Mouse (Mus musculus) CH12.LX (cell line): Measurements from ENCODE around the gene Tctn1. TPM values are rescaled to one million over a fixed set of nuclear protein-coding genes. Genes with fewer than 3 reads are reported as not detected.

Source experiments
- DNase-seq: peaks from one replicate; pipeline ENCODE4 v3.0.0-alpha.2; 2013; ENCODE audit errors: extremely low read depth
- H3K27ac ChIP-seq: 2 replicates; pipeline ENCODE4 v1.5.1; 2012; ENCODE audit warnings: low read depth, mild to moderate bottlenecking, control low read depth, moderate library complexity; ENCODE audit not compliant: insufficient read depth
- H3K27me3 ChIP-seq: replicated peaks from 2 replicates; pipeline ENCODE3; 2012; ENCODE audit warnings: inconsistent platforms
- H3K36me3 ChIP-seq, 2 experiments: replicated peaks in 1 of 2; 2 replicates each; pipeline versions ENCODE3 to v1.6.1; 2012; ENCODE audit warnings: inconsistent platforms in 1 of 2, low read length in 1 of 2, mild to moderate bottlenecking in 1 of 2, mixed read lengths in 1 of 2, moderate library complexity in 1 of 2; ENCODE audit not compliant: control insufficient read depth in 1 of 2, insufficient read depth in 1 of 2
- H3K4me1 ChIP-seq, 2 experiments: 2 replicates each; pipeline ENCODE4 v1.6.1; 2012; ENCODE audit warnings: inconsistent platforms in 1 of 2, moderate library complexity in 1 of 2; ENCODE audit not compliant: insufficient read depth in 2 of 2, control insufficient read depth in 1 of 2
- H3K4me2 ChIP-seq: 2 replicates; pipeline ENCODE4 v1.6.1; 2012; ENCODE audit warnings: low read depth, mild to moderate bottlenecking, control low read depth; ENCODE audit not compliant: poor library complexity, insufficient read depth, severe bottlenecking
- H3K4me3 ChIP-seq, 3 experiments: fragments of 150-350 bp in 1 of 3; sonication (generic) in 1 of 3; replicated peaks in 1 of 3; 2 replicates each; pipeline versions ENCODE3 to v1.5.1; 2011 to 2012; ENCODE audit warnings: low read depth in 2 of 3, low read length in 2 of 3, mild to moderate bottlenecking in 2 of 3, moderate library complexity in 2 of 3, control low read depth in 1 of 3, improper control_type of control experiment in 1 of 3, inconsistent platforms in 1 of 3, mixed read lengths in 1 of 3; ENCODE audit not compliant: poor library complexity in 1 of 3
- H3K79me2 ChIP-seq: replicated peaks from 2 replicates; pipeline ENCODE4 v1.6.1; 2012; ENCODE audit warnings: mild to moderate bottlenecking, moderate library complexity; ENCODE audit not compliant: control insufficient read depth, poor library complexity, insufficient read depth, severe bottlenecking; ENCODE audit errors: extremely low read depth
- H3K9ac ChIP-seq: 2 replicates; pipeline ENCODE4 v1.6.1; 2012; ENCODE audit warnings: low read depth, mild to moderate bottlenecking, control low read depth, moderate library complexity; ENCODE audit not compliant: insufficient read depth
- H3K9me3 ChIP-seq: replicated peaks from 2 replicates; pipeline ENCODE3; 2012; ENCODE audit warnings: low read length, inconsistent platforms, mixed read lengths
- BHLHE40 ChIP-seq: IDR thresholded peaks from 2 replicates; pipeline ENCODE4 v1.6.1; 2011; ENCODE audit warnings: mild to moderate bottlenecking, low read depth, low read length, improper control_type of control experiment
- CHD1 ChIP-seq: IDR thresholded peaks from 2 replicates; pipeline ENCODE4 v1.6.1; 2012; ENCODE audit warnings: low read depth, low read length, improper control_type of control experiment, inconsistent platforms
- CTCF ChIP-seq, 2 experiments: IDR thresholded peaks in 1 of 2; conservative IDR thresholded peaks in 1 of 2; 2 replicates each; pipeline ENCODE4 v1.5.1; 2011 to 2012; ENCODE audit warnings: low read depth in 2 of 2, low read length in 2 of 2, improper control_type of control experiment in 1 of 2, inconsistent platforms in 1 of 2, mild to moderate bottlenecking in 1 of 2, moderate library complexity in 1 of 2
- E2F4 ChIP-seq: IDR thresholded peaks from 2 replicates; pipeline ENCODE4 v1.6.1; 2011; ENCODE audit warnings: low read depth, low read length, improper control_type of control experiment; ENCODE audit not compliant: insufficient replicate concordance
- EP300 ChIP-seq: IDR thresholded peaks from 2 replicates; pipeline ENCODE4 v1.6.1; 2011; ENCODE audit warnings: low read length, improper control_type of control experiment
- HCFC1 ChIP-seq: IDR thresholded peaks from 2 replicates; pipeline ENCODE4 v1.6.1; 2012; ENCODE audit warnings: low read depth, mild to moderate bottlenecking, inconsistent platforms, low read length, improper control_type of control experiment
- JUN ChIP-seq: IDR thresholded peaks from 2 replicates; pipeline ENCODE4 v1.6.1; 2011; ENCODE audit warnings: low read depth, mild to moderate bottlenecking, low read length, improper control_type of control experiment, moderate library complexity; ENCODE audit not compliant: insufficient read depth
- JUND ChIP-seq: conservative IDR thresholded peaks from 2 replicates; pipeline ENCODE4 v1.6.1; 2011; ENCODE audit warnings: low read depth, low read length, improper control_type of control experiment
- KAT2A ChIP-seq: IDR thresholded peaks from 2 replicates; pipeline ENCODE4 v1.6.1; 2012; ENCODE audit warnings: low read length, improper control_type of control experiment, inconsistent platforms; ENCODE audit not compliant: insufficient replicate concordance
- MAX ChIP-seq: IDR thresholded peaks from 2 replicates; pipeline ENCODE4 v1.6.1; 2011; ENCODE audit warnings: low read length, improper control_type of control experiment
- MAZ ChIP-seq: IDR thresholded peaks from 2 replicates; pipeline ENCODE4 v1.6.1; 2012; ENCODE audit warnings: low read depth, mild to moderate bottlenecking, inconsistent platforms, low read length, improper control_type of control experiment, moderate library complexity
- MXI1 ChIP-seq: IDR thresholded peaks from 2 replicates; pipeline ENCODE4 v1.6.1; 2011; ENCODE audit warnings: mild to moderate bottlenecking, low read depth, low read length, improper control_type of control experiment
- NELFE ChIP-seq: IDR thresholded peaks from 2 replicates; pipeline ENCODE4 v1.6.1; 2011; ENCODE audit warnings: low read depth, low read length, improper control_type of control experiment
- POLR2A ChIP-seq: IDR thresholded peaks from 2 replicates; pipeline ENCODE4 v1.6.1; 2011; ENCODE audit warnings: low read depth, mild to moderate bottlenecking, improper control_type of control experiment, low read length
- POLR2AphosphoS2 ChIP-seq: IDR thresholded peaks from 2 replicates; pipeline ENCODE4 v1.6.1; 2011; ENCODE audit warnings: low read depth, low read length, improper control_type of control experiment
- RAD21 ChIP-seq: IDR thresholded peaks from 2 replicates; pipeline ENCODE4 v1.6.1; 2011; ENCODE audit warnings: low read depth, mild to moderate bottlenecking, low read length, improper control_type of control experiment, moderate library complexity
- RCOR1 ChIP-seq: conservative IDR thresholded peaks from 2 replicates; pipeline ENCODE4 v1.6.1; 2012; ENCODE audit warnings: low read depth, mild to moderate bottlenecking, inconsistent platforms, low read length, improper control_type of control experiment
- SIN3A ChIP-seq: IDR thresholded peaks from 2 replicates; pipeline ENCODE4 v1.6.1; 2012; ENCODE audit warnings: low read length, improper control_type of control experiment, inconsistent platforms
- SMC3 ChIP-seq: IDR thresholded peaks from 2 replicates; pipeline ENCODE4 v1.6.1; 2011; ENCODE audit warnings: low read depth, low read length, improper control_type of control experiment
- TCF12 ChIP-seq: IDR thresholded peaks from 2 replicates; pipeline ENCODE4 v1.6.1; 2014; ENCODE audit warnings: low read depth, mild to moderate bottlenecking, inconsistent platforms, low read length, improper control_type of control experiment
- dilution Hi-C: fragments of 300-500 bp; cut with MboI; formaldehyde crosslinking; loops from 2 replicates; pipeline ENCODE4 v1.14.3; 2020; ENCODE audit warnings: low sequenced_read_pairs; ENCODE audit not compliant: extremely low pct_unique_long_range_greater_than_20kb, extremely low pct_ligation_motif_present
- in situ Hi-C: fragments of 300-500 bp; cut with MboI; formaldehyde crosslinking; loops from 3 replicates; pipeline ENCODE4 v1.14.3; 2019; ENCODE audit warnings: low sequenced_read_pairs, low pct_ligation_motif_present, low pct_unique_long_range_greater_than_20kb, mixed read lengths
- polyA plus RNA-seq: library from polyadenylated mRNA; unstranded; fragments of >175 nt; gene quantifications from 2 replicates; pipeline ENCODE4 v1.2.1, GENCODE M21; 2012; ENCODE audit warnings: low read depth; ENCODE audit not compliant: insufficient read length
- total RNA-seq, 2 experiments: library from RNA; depleted of rRNA; stranded (reverse); fragments of 300-350 nt in 1 of 2; fragments of >200 nt in 1 of 2; gene quantifications; 2 replicates each; pipeline ENCODE4 v1.2.3; 2012 to 2014

Tctn1 gene
- total and polyA plus RNA-seq, 3 experiments = 2.9 to 8.8 (median 3.7) TPM

- TF ChIP-seq MXI1 (peak; percentile 59; the same call in 1 of the 2 replicates), KAT2A (no peak), SMC3 (no peak), POLR2AphosphoS2 (no peak), BHLHE40 (peak; percentile 51), EP300 (no peak), MAZ (peak; percentile 64), JUND (no peak), CTCF (conservative IDR thresholded peaks at IDR 0.05 in 1 of 2, IDR thresholded peaks at IDR 0.05 in 1 of 2; ENCODE audit: low read depth in 2 of 2, low read length in 2 of 2) (no peak), MAX (peak; percentile 26; the same call in 1 of the 2 replicates), CHD1 (no peak), JUN (no peak; the same call in 1 of the 2 replicates), TCF12 (peak; percentile 69), RCOR1 (no peak), SIN3A (peak; percentile 73; the same call in 1 of the 2 replicates), POLR2A (no peak; the same call in 1 of the 2 replicates), NELFE (no peak), RAD21 (no peak), E2F4 (no peak)
Observed at GRCm38 (mm10) chr5:122218109-122218905, 46.0 kb downstream of the Tctn1 start (continued).

GRCm38 (mm10) chr5:122217636-122218035 lies 46.6 kb downstream of the Tctn1 start:
- peaks cover 13% of the 10 kb centered on the region for H3K79me2 ChIP-seq
- H3K36me3 ChIP-seq = peaks cover 29 to 79% of the 10 kb centered on the region in 2 experiments
- no peak for DNase-seq
- no peaks in the 10 kb centered on the region for H3K27me3 ChIP-seq
- H3K4me1 ChIP-seq = peaks cover 55 to 90% of the 10 kb centered on the region in 2 experiments
- peak overlapping the region; percentile 47 for H3K4me2 ChIP-seq
- H3K27ac ChIP-seq = peak overlapping the region; percentile 90
- H3K9ac ChIP-seq = no peak overlapping the region; the same call in 1 of the 2 replicates
- no peak overlapping the region for H3K4me3 ChIP-seq
- dilution Hi-C loops = no loop called here
- TF ChIP-seq HCFC1 = no peak
- H3K9me3 ChIP-seq = no peaks in the 10 kb centered on the region
- in situ Hi-C loops = no loop called here
